ENCODE assay signal across 12 mouse cellular contexts in genomic region chr15:80171286-80171685, GRCm38 (mm10). TPM values are rescaled to one million over a fixed set of nuclear protein-coding genes. Genes with fewer than 3 reads are reported as not detected.
DNase-seq lines count a peak whose midpoint lies in the region; ATAC-seq and TF ChIP-seq lines count a peak whose summit lies in the region.
"Had no signal": no experiment of that assay in that cellular context is flagged by ENCODE, and none has a peak within 500 bp of the region (broad histone marks: within the 10 kb centered on the region; RNA-seq: fewer than 3 reads in every experiment).

No protein-coding gene starts in this region.

- no peak for TF ChIP-seq CTCF in kidney, adult 2 months (conservative IDR thresholded peaks at IDR 0.05; ENCODE audit: insufficient read depth, insufficient read length, low read depth, low read length)
- TF ChIP-seq CTCF in ES-Bruce4 (IDR thresholded peaks at IDR 0.05; ENCODE audit: low read depth, low read length) = no peak

- peak overlapping the region; percentile 14; the same call in 1 of the 2 replicates for H3K9ac ChIP-seq in ES-Bruce4 (ENCODE audit: low read depth, poor library complexity, severe bottlenecking)
- no peak overlapping the region for H3K9ac ChIP-seq in limb, embryonic 13.5 days
- H3K9ac ChIP-seq: heart, embryonic 15.5 days had no signal

- TF ChIP-seq POLR2A in kidney, adult 2 months (IDR thresholded peaks at IDR 0.05; ENCODE audit: low read depth, low read length) = no peak
- no peak for TF ChIP-seq POLR2A in ES-Bruce4 (IDR thresholded peaks at IDR 0.05; ENCODE audit: insufficient read depth, low read length)

- no peak for DNase-seq in kidney, adult 2 months
- no peak for DNase-seq in kidney, postnatal 36 days
- DNase-seq in embryo, embryonic 10 days (ENCODE audit: low spot score) = peak; percentile 42
- DNase-seq in gastrocnemius, adult 18-20 months (ENCODE audit: low spot score) = no peak
- no peak for DNase-seq in right cerebral cortex, postnatal 10 days (ENCODE audit: low spot score in 2 of 2)
- no peak for DNase-seq in layer of hippocampus, postnatal 36 days
- DNase-seq: kidney, adult 11 months; left cerebral cortex, postnatal 4 days had no signal

- no peak for ATAC-seq in limb, embryonic 13.5 days (ENCODE audit: low FRiP score, low read depth)

- peaks cover 10% of the 10 kb centered on the region; the same call in 1 of the 2 replicates for H3K4me1 ChIP-seq in kidney, adult 2 months (ENCODE audit: control insufficient read depth, insufficient read depth, low read length)
- H3K4me1 ChIP-seq in ES-Bruce4 (ENCODE audit: control insufficient read depth, insufficient read depth, low read length) = peaks cover 9% of the 10 kb centered on the region
- peaks cover 35% of the 10 kb centered on the region for H3K4me1 ChIP-seq in limb, embryonic 13.5 days

- H3K36me3 ChIP-seq in kidney, adult 2 months (ENCODE audit: control insufficient read depth, insufficient read depth, low read length) = no peaks in the 10 kb centered on the region
- no peaks in the 10 kb centered on the region for H3K36me3 ChIP-seq in ES-Bruce4 (ENCODE audit: control insufficient read depth, insufficient read depth, low read length, poor library complexity, severe bottlenecking)
- no peaks in the 10 kb centered on the region for H3K36me3 ChIP-seq in limb, embryonic 13.5 days
- H3K36me3 ChIP-seq: heart, embryonic 15.5 days had no signal

- H3K27ac ChIP-seq in kidney, adult 2 months (ENCODE audit: insufficient read depth, low read depth, low read length) = peak overlapping the region; percentile 71
- H3K27ac ChIP-seq in ES-Bruce4 (ENCODE audit: insufficient read depth, low read length) = peak overlapping the region; percentile 79
- H3K27ac ChIP-seq in limb, embryonic 13.5 days = no peak overlapping the region
- H3K27ac ChIP-seq: heart, embryonic 15.5 days; macrophage had no signal

- TF ChIP-seq EP300 in ES-Bruce4 (IDR thresholded peaks at IDR 0.05; ENCODE audit: insufficient read depth, low read depth, low read length) = no peak

- H3K4me3 ChIP-seq in kidney, adult 2 months (ENCODE audit: insufficient read depth, low read depth, low read length) = peak overlapping the region; percentile 37; the same call in 1 of the 2 replicates
- H3K4me3 ChIP-seq in ES-Bruce4 (ENCODE audit: low read depth, low read length) = peak overlapping the region; percentile 53
- peak overlapping the region; percentile 7; the same call in 1 of the 2 replicates for H3K4me3 ChIP-seq in limb, embryonic 13.5 days
- H3K4me3 ChIP-seq: heart, embryonic 15.5 days had no signal

- 28% methylated on average over 8 of the region's 8 CpGs for WGBS in kidney, adult 2 months
- 5% methylated on average over 8 of the region's 8 CpGs for WGBS in limb, embryonic 13.5 days

- H3K27me3 ChIP-seq in kidney, adult 2 months (replicated peaks; ENCODE audit: control insufficient read depth, insufficient read depth, low read length) = no peaks in the 10 kb centered on the region
- H3K27me3 ChIP-seq in ES-Bruce4 (ENCODE audit: control insufficient read depth, insufficient read depth, low read length, poor library complexity, severe bottlenecking) = no peaks in the 10 kb centered on the region
- H3K27me3 ChIP-seq in limb, embryonic 13.5 days = no peaks in the 10 kb centered on the region

- H3K9me3 ChIP-seq in ES-Bruce4 (replicated peaks; ENCODE audit: control insufficient read depth, insufficient read depth, low read length, poor library complexity, severe bottlenecking) = no peaks in the 10 kb centered on the region
- no peaks in the 10 kb centered on the region for H3K9me3 ChIP-seq in limb, embryonic 13.5 days
- H3K9me3 ChIP-seq: heart, embryonic 15.5 days had no signal

- peak overlapping the region; percentile 27 for H3K4me2 ChIP-seq in limb, embryonic 13.5 days (replicated peaks)
- H3K4me2 ChIP-seq: heart, embryonic 15.5 days had no signal

RNA-seq across cellular contexts. Expression of gene Mgat3, which starts 2.2 kb away (rescaled TPM):
- polyA plus RNA-seq in kidney, adult 2 months (2012; rRNA removed) = 70.5 and 77.1 TPM in 2 replicates
- 6.2 and 6.3 TPM in 2 replicates for polyA plus RNA-seq in ES-Bruce4 (2011; ENCODE audit: insufficient read depth, insufficient read length, low read depth, missing spikeins)
- polyA plus RNA-seq in limb, embryonic 13.5 days (2015; fragmentation: Nextera tagmentation; extraction: Ambion mirVana) = 6.0 and 6.1 TPM in 2 replicates
- total RNA-seq in gastrocnemius, adult 18-20 months (2021) = 1 to 10 TPM in 1 of 2 experiments, under 1 TPM in 1; 0.43 to 1.2 TPM
- total RNA-seq in layer of hippocampus, postnatal 36 days (2021) = 100 to 1,000 TPM; 109 to 112 TPM

RNA-seq across cellular contexts. Expression of gene Tab1, which starts 38.4 kb away (rescaled TPM):
- 26.7 and 28.5 TPM in 2 replicates for polyA plus RNA-seq in kidney, adult 2 months (2012; rRNA removed)
- 13.5 and 15.6 TPM in 2 replicates for polyA plus RNA-seq in ES-Bruce4 (2011; ENCODE audit: insufficient read depth, insufficient read length, low read depth, missing spikeins)
- 45.6 and 45.8 TPM in 2 replicates for polyA plus RNA-seq in limb, embryonic 13.5 days (2015; fragmentation: Nextera tagmentation; extraction: Ambion mirVana)
- 10 to 100 TPM; 11.0 to 12.5 TPM for total RNA-seq in gastrocnemius, adult 18-20 months (2021)
- total RNA-seq in layer of hippocampus, postnatal 36 days (2021) = 10 to 100 TPM; 23.9 to 24.0 TPM
